Mouse (Mus musculus) forebrain, embryonic 10.5 days (tissue): ENCODE measurements around the gene Cmtr1. TPM values are rescaled to one million over a fixed set of nuclear protein-coding genes. Genes with fewer than 3 reads are reported as not detected.

ENCODE experiments used
- DNase-seq: peaks from one replicate; pipeline ENCODE4 v3.0.0-alpha.2; 2017; ENCODE audit warnings: low spot score; ENCODE audit errors: extremely low spot score
- H3K27ac ChIP-seq: fragments of 300-500 bp; sonication (generic); 2 replicates; pipeline ENCODE4 v1.5.1; 2016; ENCODE audit warnings: mild to moderate bottlenecking
- H3K27me3 ChIP-seq: fragments of 300-500 bp; sonication (generic); 2 replicates; pipeline ENCODE4 v1.6.1; 2016; ENCODE audit warnings: mild to moderate bottlenecking; ENCODE audit not compliant: poor library complexity, severe bottlenecking
- H3K36me3 ChIP-seq: fragments of 300-500 bp; sonication (generic); replicated peaks from 2 replicates; pipeline ENCODE4 v1.6.1; 2016; ENCODE audit warnings: mild to moderate bottlenecking, moderate library complexity
- H3K4me1 ChIP-seq: fragments of 300-500 bp; sonication (generic); 2 replicates; pipeline ENCODE4 v1.6.1; 2016
- H3K4me3 ChIP-seq: fragments of 300-500 bp; sonication (generic); 2 replicates; pipeline ENCODE4 v1.5.1; 2016; ENCODE audit warnings: mild to moderate bottlenecking, moderate library complexity
- H3K9me3 ChIP-seq: fragments of 300-500 bp; sonication (generic); 2 replicates; pipeline ENCODE4 v1.6.1; 2016; ENCODE audit warnings: mild to moderate bottlenecking, moderate library complexity
- WGBS: fragments of 180-500 bp; shearing (Covaris S2); methylation state at CpG from one replicate; pipeline ENCODE4 v1.1.7; 2016; 5-methylcytosine and 5-hydroxymethylcytosine counted together
- polyA plus RNA-seq: library from polyadenylated mRNA; unstranded; fragments of >200 nt; fragmentation: Nextera tagmentation; extraction: Ambion mirVana; gene quantifications from 2 replicates; pipeline ENCODE4 v1.2.1, GENCODE M21; 2016

The Cmtr1 gene
- polyA plus RNA-seq, 1 experiment from 2014 or later, result 139 TPM

DNA sequence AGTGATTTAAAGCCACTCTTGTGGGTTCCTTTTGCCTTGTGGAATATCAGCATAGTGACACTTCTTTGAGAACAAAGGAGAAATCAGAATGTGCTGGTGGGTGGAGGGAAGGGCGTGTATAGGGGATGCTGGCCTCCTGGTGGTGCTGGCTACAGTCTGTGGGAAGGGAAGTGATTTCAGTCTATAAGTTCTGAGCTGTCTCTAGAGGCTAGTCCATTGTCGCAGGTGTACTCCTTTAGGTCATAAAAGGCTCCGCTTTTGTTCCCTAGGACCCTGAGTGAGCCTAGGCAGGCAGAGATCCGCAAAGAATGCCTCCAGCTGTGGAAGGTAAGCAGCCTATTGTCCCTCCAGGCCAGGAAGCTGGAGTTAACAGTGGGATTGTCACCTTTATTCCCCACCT lies 34.1 kb downstream of the Cmtr1 start:
- Histone ChIP-seq H3K27ac (no peak overlapping the region), H3K36me3 (peaks cover 99% of the 10 kb centered on the region), H3K9me3 (no peaks in the 10 kb centered on the region), H3K27me3 (no peaks in the 10 kb centered on the region), H3K4me1 (no peaks in the 10 kb centered on the region), H3K4me3 (no peak overlapping the region)
- DNase-seq, result no peak
- 83% methylated on average over 4 of the region's 4 CpGs for WGBS

DNA sequence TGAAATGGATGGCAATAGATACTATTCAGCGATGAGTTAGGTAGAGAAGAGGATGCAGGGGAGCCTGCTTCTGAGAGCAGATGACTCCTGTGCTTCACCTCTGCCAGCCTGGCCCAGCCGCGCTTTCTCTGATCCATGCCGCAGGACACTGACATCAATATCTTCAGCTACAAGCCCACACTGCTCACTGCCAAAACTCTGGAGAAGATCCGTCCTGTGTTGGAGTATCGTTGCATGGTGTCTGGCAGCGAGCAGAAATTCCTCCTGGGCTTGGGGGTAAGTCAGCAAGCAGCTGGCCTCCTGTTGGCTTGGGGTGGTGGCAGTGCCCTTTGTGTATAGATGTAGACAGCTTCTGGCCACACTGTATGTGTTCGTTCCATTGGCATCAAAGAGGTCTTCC lies 36.5 kb downstream of the Cmtr1 start:
- Histone ChIP-seq H3K27ac (no peak overlapping the region), H3K27me3 (no peaks in the 10 kb centered on the region), H3K9me3 (no peaks in the 10 kb centered on the region), H3K4me1 (no peaks in the 10 kb centered on the region), H3K36me3 (peaks cover 99% of the 10 kb centered on the region), H3K4me3 (no peak overlapping the region)
- 98% methylated on average over 8 of the region's 8 CpGs for WGBS
- DNase-seq, result no peak

DNA sequence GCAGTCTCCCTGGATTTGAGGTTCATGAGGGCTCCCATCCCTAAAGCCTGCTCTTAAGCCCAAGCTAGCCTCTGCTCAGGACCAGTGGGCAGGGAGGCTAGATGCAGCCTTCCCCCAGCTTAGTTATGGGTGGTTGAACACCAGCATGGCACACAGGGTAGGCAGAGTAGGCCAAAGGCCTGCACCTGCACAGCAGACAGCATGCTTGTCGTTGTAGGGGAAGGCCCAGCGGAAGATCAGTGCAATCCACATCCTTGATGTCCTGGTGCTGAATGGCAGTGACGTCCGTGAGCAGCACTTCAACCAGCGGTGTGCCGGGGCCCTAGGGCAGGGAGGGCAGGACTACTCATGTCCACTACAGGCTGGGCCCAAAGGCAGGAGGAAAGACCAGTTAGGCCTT lies 38.0 kb downstream of the Cmtr1 start:
- WGBS, result 91% methylated on average over 6 of the region's 6 CpGs
- H3K27ac ChIP-seq, result no peak overlapping the region
- no peak overlapping the region for H3K4me3 ChIP-seq
- peaks cover 100% of the 10 kb centered on the region for H3K36me3 ChIP-seq
- H3K9me3 ChIP-seq, result no peaks in the 10 kb centered on the region
- H3K4me1 ChIP-seq, result peaks cover 13% of the 10 kb centered on the region
- H3K27me3 ChIP-seq, result no peaks in the 10 kb centered on the region
- no peak for DNase-seq

GRCm38 (mm10) chr17:29700573-29700972 lies 40.2 kb downstream of the Cmtr1 start:
- H3K4me1 ChIP-seq, result peaks cover 13% of the 10 kb centered on the region
- no peaks in the 10 kb centered on the region for H3K9me3 ChIP-seq
- peaks cover 96% of the 10 kb centered on the region for H3K36me3 ChIP-seq

DNA sequence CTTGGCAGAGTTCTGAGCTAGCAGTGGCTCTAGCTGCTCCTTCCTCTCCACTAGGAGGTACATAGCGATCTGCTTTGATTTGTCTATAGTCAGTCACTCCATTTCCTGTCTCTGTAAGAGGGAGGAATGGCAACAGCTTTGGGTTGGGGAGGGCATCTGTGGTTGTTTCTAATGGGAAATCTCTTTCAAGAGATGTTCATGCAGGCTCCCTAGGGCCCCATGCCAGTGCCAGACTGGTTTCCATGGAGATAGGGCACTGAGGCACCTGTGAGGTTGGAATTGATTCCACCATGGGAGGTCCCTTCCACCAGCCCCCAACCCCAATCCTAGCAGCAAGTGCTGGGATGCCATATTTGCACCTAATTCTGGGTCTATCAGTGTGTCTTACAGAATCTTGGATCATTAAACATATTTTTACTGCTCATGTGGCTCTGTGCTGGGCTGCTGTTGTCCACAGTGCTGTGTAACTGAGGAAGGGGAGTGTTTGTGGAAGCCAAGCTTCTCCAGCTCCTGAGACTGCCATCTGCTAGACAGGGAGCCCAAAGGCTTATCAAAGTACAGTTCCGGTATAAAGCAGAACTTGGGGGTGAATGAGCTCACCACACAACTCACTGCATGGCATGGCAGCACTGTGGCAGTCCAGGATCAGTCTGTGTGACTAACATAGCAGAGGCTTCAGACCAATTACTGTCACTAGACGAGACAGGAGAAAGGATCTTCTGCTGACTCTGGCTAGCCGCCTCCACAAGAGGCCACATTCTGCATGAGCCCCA lies 42.7 kb downstream of the Cmtr1 start:
- Histone ChIP-seq H3K36me3 (peaks cover 75% of the 10 kb centered on the region), H3K4me3 (no peak overlapping the region), H3K9me3 (no peaks in the 10 kb centered on the region), H3K27ac (no peak overlapping the region), H3K4me1 (peaks cover 34% of the 10 kb centered on the region), H3K27me3 (no peaks in the 10 kb centered on the region)
- no peak for DNase-seq
- 82% methylated on average over 4 of the region's 4 CpGs for WGBS

More at GRCm38 (mm10) chr17:29700573-29700972, 40.2 kb downstream of the Cmtr1 start:
- 92% methylated on average over 7 of the region's 7 CpGs for WGBS
- Histone ChIP-seq H3K4me3 (no peak overlapping the region), H3K27ac (no peak overlapping the region), H3K27me3 (no peaks in the 10 kb centered on the region)
- DNase-seq, result no peak

DNA sequence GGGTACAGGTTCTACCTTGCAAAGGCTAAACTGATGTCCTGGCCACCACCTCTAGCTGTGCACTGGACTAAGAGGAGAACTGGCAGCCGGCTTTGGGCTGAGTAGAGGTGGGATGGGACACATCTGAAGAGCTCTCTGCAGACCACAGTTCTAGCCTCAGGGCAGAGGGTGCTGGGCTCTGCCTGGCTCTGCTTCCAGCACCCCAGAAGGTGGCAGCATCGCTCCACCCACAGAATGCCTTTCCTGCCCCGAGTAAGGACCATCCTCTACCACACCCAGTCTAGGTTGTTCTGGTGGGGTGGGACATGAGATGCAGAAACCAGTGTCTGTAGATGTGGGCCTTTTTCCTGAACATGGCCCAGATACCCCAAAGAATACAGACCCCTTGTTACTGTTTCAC lies 44.4 kb downstream of the Cmtr1 start:
- Histone ChIP-seq H3K27me3 (no peaks in the 10 kb centered on the region), H3K4me3 (no peak overlapping the region), H3K4me1 (peaks cover 50% of the 10 kb centered on the region), H3K9me3 (no peaks in the 10 kb centered on the region), H3K36me3 (peaks cover 60% of the 10 kb centered on the region), H3K27ac (no peak overlapping the region)
- 32% methylated on average over 3 of the region's 3 CpGs for WGBS
- DNase-seq, result peak; percentile 57

- Histone ChIP-seq H3K4me1 (peaks cover 61% of the 10 kb centered on the region), H3K27ac (peak overlapping the region; percentile 15; the same call in 1 of the 2 replicates), H3K4me3 (no peak overlapping the region), H3K9me3 (no peaks in the 10 kb centered on the region), H3K27me3 (no peaks in the 10 kb centered on the region), H3K36me3 (peaks cover 53% of the 10 kb centered on the region)
- WGBS, result 88% methylated on average over 5 of the region's 5 CpGs
- no peak for DNase-seq
Observed at GRCm38 (mm10) chr17:29705881-29706280, 45.5 kb downstream of the Cmtr1 start.

DNA sequence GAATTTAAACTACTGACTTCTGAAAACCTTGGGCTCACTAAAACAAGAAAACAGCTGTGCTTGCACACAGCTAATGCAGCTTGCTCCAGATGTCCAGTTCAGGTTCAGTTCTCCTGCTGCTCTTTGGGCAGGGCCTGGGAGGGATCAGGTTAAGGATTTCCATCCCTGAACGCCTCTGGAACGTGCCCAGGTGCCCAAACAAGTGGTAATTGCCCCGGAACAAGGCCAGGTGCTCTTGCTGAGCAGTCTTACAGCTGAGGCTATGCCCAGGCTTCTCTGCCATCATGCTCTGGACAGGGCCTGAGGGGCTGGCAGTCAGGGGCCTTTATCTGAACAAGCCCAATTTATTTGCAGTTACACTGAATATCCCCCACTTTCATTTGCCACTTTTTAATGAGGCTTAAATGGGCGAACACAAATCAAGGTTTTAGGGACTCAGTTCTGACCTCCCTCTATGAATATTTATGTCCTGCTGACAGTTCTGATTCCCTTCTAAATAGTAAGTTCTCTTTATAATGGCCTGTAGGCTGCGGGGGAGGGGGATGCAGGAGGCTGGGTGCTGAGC lies 46.7 kb downstream of the Cmtr1 start:
- DNase-seq, result no peak
- peaks cover 73% of the 10 kb centered on the region for H3K4me1 ChIP-seq
- no peak overlapping the region for H3K27ac ChIP-seq
- H3K27me3 ChIP-seq, result no peaks in the 10 kb centered on the region
- WGBS, result 68% methylated on average over 5 of the region's 5 CpGs
- peaks cover 41% of the 10 kb centered on the region for H3K36me3 ChIP-seq
- no peaks in the 10 kb centered on the region for H3K9me3 ChIP-seq
- H3K4me3 ChIP-seq, result no peak overlapping the region

DNA sequence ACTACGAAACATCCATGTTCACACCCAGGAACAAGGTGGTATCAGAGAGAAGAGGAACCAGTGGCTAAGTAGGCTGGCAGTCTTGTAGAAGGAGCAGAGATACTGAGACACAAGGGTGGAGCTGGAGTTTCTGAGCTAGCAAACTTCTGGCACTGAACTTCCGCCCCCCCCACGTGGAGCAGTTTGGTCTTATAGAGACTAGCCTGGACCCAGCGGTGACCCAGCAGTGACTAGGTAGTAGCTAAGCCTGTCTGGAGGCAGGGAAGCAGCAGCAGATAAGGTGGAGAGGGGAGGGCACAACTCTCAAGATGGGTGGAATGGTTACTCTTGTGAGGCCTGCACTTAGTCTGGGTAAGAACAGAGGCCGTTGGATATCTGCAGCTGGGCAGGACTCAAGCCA lies 48.4 kb downstream of the Cmtr1 start:
- Histone ChIP-seq H3K4me1 (peaks cover 71% of the 10 kb centered on the region), H3K9me3 (no peaks in the 10 kb centered on the region), H3K27me3 (no peaks in the 10 kb centered on the region), H3K4me3 (no peak overlapping the region), H3K36me3 (peaks cover 24% of the 10 kb centered on the region), H3K27ac (peak overlapping the region; percentile 69; the same call in 1 of the 2 replicates)
- WGBS, result 77% methylated on average over 5 of the region's 5 CpGs
- no peak for DNase-seq

DNA sequence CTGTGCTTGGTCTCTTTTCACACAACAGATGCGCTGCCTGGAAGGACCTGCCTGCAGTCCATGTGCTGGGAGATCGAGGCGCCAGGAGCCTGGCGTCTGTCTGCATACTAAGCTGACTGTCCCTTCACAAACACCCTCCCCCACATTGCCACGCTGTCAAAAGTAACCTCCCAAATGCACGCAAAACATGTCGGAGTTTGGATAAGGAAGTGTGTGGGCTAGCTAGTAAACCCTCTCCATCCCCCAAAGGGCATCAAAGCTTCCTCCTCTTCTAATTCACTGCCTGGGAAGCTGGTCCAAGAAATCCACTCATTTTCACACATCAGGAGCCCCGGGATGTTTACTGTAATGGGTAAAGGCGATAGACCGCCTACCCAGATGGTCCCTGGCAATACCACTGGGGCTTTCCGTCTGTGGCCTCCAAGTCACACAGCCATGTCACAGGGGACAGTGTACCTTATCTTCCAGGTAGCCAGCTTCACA lies 50.2 kb downstream of the Cmtr1 start:
- WGBS, result 91% methylated on average over 11 of the region's 11 CpGs
- no peak overlapping the region for H3K27ac ChIP-seq
- peaks cover 71% of the 10 kb centered on the region for H3K4me1 ChIP-seq
- no peaks in the 10 kb centered on the region for H3K9me3 ChIP-seq
- H3K27me3 ChIP-seq, result no peaks in the 10 kb centered on the region
- no peak for DNase-seq
- peaks cover 21% of the 10 kb centered on the region for H3K36me3 ChIP-seq
- H3K4me3 ChIP-seq, result no peak overlapping the region

GRCm38 (mm10) chr17:29711076-29711744 lies 50.8 kb downstream of the Cmtr1 start:
- no peaks in the 10 kb centered on the region for H3K9me3 ChIP-seq
- H3K27ac ChIP-seq, result 0 out of 2 replicates have a peak overlapping the region, but pooled peaks have one; percentile 5

DNA sequence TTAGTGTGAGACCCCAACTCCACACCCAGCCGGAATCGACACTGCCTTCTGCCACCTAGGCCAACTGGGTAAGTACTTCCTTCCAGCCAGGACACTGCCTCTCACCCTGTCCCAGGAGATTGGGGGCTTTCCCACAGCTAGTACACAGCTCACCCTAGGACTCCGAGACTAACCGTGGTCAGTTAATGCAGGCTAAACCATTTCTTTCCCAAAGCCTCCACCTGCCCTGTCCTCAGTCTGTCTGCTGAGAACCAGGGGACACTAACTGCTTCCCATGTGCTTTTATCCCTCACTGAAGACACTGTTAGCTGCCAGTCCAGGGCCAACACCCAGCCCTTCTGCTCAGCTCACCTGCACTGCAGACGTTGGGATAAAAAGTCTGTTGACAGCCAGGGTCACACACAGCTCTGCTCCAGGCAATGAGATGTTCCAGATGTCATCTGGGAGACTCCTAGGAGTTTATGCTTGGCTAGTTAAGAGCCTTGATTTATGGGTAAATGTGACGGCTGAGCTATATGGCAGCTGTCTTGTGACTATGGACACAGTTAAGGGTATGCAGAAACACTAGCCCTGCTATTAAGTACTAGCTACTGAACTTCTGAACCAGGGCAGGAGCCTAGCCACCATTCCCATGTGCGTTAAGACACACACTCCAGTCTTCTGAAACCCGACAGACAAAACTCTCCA lies 51.5 kb downstream of the Cmtr1 start:
- peaks cover 73% of the 10 kb centered on the region for H3K4me1 ChIP-seq

More at GRCm38 (mm10) chr17:29711076-29711744, 50.8 kb downstream of the Cmtr1 start:
- Histone ChIP-seq H3K36me3 (peaks cover 19% of the 10 kb centered on the region), H3K27me3 (no peaks in the 10 kb centered on the region), H3K4me1 (peaks cover 74% of the 10 kb centered on the region), H3K4me3 (no peak overlapping the region)
- DNase-seq, result no peak
- WGBS, result 87% methylated on average over 19 of the region's 19 CpGs

More for the DNA sequence above, 51.5 kb downstream of the Cmtr1 start:
- no peaks in the 10 kb centered on the region for H3K27me3 ChIP-seq
- WGBS, result 89% methylated on average over 8 of the region's 8 CpGs
- H3K36me3 ChIP-seq, result peaks cover 16% of the 10 kb centered on the region; the same call in 1 of the 2 replicates
- no peak overlapping the region for H3K4me3 ChIP-seq
- no peak for DNase-seq
- peak overlapping the region; percentile 25; the same call in 1 of the 2 replicates for H3K27ac ChIP-seq
- H3K9me3 ChIP-seq, result no peaks in the 10 kb centered on the region
